Mouse (Mus musculus) liver, adult 2 months (tissue): Measurements from ENCODE around the gene Atg16l2.

ENCODE experiments used
- CTCF ChIP-seq: fragments of 200-500 bp; IDR thresholded peaks from 2 replicates; pipeline ENCODE4 v1.5.1; 2011; ENCODE audit warnings: low read depth, low read length, control low read depth
- POLR2A ChIP-seq: fragments of 200-500 bp; IDR thresholded peaks from 2 replicates; pipeline ENCODE4 v1.6.1; 2011; ENCODE audit warnings: low read length, control low read depth; ENCODE audit not compliant: insufficient read depth; ENCODE audit errors: extremely low read depth

- TF ChIP-seq POLR2A: no peak
- TF ChIP-seq CTCF: no peak
Observed at GRCm38 (mm10) chr7:101213515-101214263, 88.4 kb downstream of the Atg16l2 start.
